Mouse (Mus musculus) liver, embryonic 11.5 days (tissue): ENCODE results near the gene Cenpn. TPM values are rescaled to one million over a fixed set of nuclear protein-coding genes. Genes with fewer than 3 reads are reported as not detected.

ENCODE experiments used
- ATAC-seq: fragments of 200-750 bp; cut with Nextera tagmentation; replicated peaks from 2 replicates; pipeline ENCODE4 v1.8.0; 2017; ENCODE audit warnings: moderate number of reproducible peaks, mild to moderate bottlenecking, moderate TSS enrichment, moderate library complexity; ENCODE audit not compliant: low FRiP score
- DNase-seq: peaks from one replicate; pipeline ENCODE4 v3.0.0-alpha.2; 2017; ENCODE audit warnings: low spot score
- H3K27ac ChIP-seq: fragments of 300-500 bp; sonication (generic); 2 replicates; pipeline ENCODE4 v1.5.1; 2014; ENCODE audit warnings: mild to moderate bottlenecking, low read depth, low read length, control low read depth
- H3K27me3 ChIP-seq: fragments of 300-500 bp; sonication (generic); replicated peaks from 2 replicates; pipeline ENCODE4 v1.6.1; 2014; ENCODE audit warnings: low read length, mixed read lengths; ENCODE audit not compliant: control insufficient read depth, insufficient read depth
- H3K36me3 ChIP-seq: fragments of 300-500 bp; sonication (generic); 2 replicates; pipeline ENCODE4 v1.6.1; 2014; ENCODE audit warnings: mild to moderate bottlenecking, low read length, moderate library complexity, mixed read lengths; ENCODE audit not compliant: control insufficient read depth, insufficient read depth
- H3K4me1 ChIP-seq: fragments of 300-500 bp; sonication (generic); replicated peaks from 2 replicates; pipeline ENCODE4 v1.6.1; 2014; ENCODE audit warnings: low read length, mixed read lengths; ENCODE audit not compliant: control insufficient read depth, insufficient read depth
- H3K4me2 ChIP-seq: fragments of 300-500 bp; sonication (generic); 2 replicates; pipeline ENCODE4 v1.6.1; 2014; ENCODE audit warnings: mild to moderate bottlenecking, control low read depth, moderate library complexity
- H3K4me3 ChIP-seq: fragments of 300-500 bp; sonication (generic); 2 replicates; pipeline ENCODE4 v1.5.1; 2014; ENCODE audit warnings: low read depth, low read length, control low read depth
- H3K9ac ChIP-seq: fragments of 300-500 bp; sonication (generic); 2 replicates; pipeline ENCODE4 v1.6.1; 2014; ENCODE audit warnings: low read depth, low read length, control low read depth
- H3K9me3 ChIP-seq: fragments of 300-500 bp; sonication (generic); 2 replicates; pipeline ENCODE4 v1.6.1; 2016; ENCODE audit warnings: low read length, inconsistent platforms, mixed read lengths; ENCODE audit not compliant: control insufficient read depth
- WGBS: fragments of 180-500 bp; shearing (Covaris S2); extraction: QIAGEN DNeasy Blood & Tissue Kit; methylation state at CpG from one replicate; pipeline ENCODE4 v1.1.7; 2014; 5-methylcytosine and 5-hydroxymethylcytosine counted together
- polyA plus RNA-seq: library from polyadenylated mRNA; unstranded; fragments of >200 nt; fragmentation: Nextera tagmentation; extraction: Ambion mirVana; gene quantifications from 2 replicates; pipeline ENCODE4 v1.2.1, GENCODE M21; 2014

Cenpn gene
- polyA plus RNA-seq, 1 experiment from 2014 or later: 53.9 TPM

GRCm38 (mm10) chr8:116923526-116923925 is 2.0 kb downstream of the Cenpn start:
- Histone ChIP-seq H3K4me3 (no peak overlapping the region), H3K4me2 (peak overlapping the region; percentile 9; the same call in 1 of the 2 replicates), H3K4me1 (peaks cover 5% of the 10 kb centered on the region), H3K9ac (no peak overlapping the region), H3K27me3 (no peaks in the 10 kb centered on the region), H3K9me3 (no peaks in the 10 kb centered on the region), H3K27ac (0 out of 2 replicates have a peak overlapping the region, but pooled peaks have one; percentile 27), H3K36me3 (peaks cover 12% of the 10 kb centered on the region; the same call in 1 of the 2 replicates)
- DNase-seq: no peak
- no peak for ATAC-seq
- WGBS: 54% methylated on average over 8 of the region's 8 CpGs

DNA sequence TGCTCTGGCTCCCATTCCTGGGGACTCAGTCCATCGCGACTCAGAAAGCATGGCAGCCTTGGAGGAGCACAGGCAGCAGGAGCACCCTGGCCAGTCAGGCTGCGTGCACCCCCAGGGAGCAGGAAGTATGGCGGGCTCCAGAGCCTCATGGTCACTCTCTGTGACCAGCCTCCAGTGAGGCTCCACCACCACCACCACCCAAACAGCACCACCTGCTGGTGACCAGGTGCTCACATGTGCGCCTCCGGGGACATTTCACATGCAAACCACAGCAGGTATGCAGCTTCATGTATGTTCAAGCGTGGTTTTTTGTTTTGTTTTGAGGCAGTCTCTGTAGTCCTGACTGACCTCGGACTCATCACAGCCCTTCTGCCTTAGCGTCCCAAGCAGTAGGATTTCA is 6.3 kb downstream of the Cenpn start:
- Histone ChIP-seq H3K9me3 (no peaks in the 10 kb centered on the region), H3K27ac (no peak overlapping the region), H3K9ac (no peak overlapping the region), H3K27me3 (no peaks in the 10 kb centered on the region), H3K4me3 (no peak overlapping the region), H3K36me3 (peaks cover 31% of the 10 kb centered on the region; the same call in 1 of the 2 replicates), H3K4me2 (no peak overlapping the region), H3K4me1 (peaks cover 5% of the 10 kb centered on the region)
- DNase-seq: no peak
- WGBS: 84% methylated on average over 9 of the region's 9 CpGs
- 0 out of 2 replicates have a peak, but pooled peaks have one; percentile 32 for ATAC-seq

DNA sequence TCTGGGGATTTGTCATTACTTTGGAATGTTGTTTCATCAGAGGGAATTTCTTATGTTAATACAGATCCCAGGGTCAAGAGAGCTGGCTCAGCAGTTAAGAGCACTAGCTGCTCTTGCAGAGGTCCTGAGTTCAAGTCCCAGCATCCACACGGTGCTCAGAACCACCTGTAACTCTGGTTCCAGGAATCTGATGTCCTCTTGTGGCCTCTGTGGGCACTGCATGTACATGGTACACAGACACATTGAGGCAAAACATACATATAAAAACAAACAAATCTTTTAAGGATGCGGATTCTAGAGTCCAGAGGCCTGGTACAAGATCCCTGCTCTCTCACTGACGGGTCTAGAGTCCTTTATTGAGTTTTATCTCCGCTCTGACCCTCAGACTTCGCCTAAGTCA is 7.1 kb downstream of the Cenpn start:
- H3K27me3 ChIP-seq: no peaks in the 10 kb centered on the region
- H3K4me2 ChIP-seq: no peak overlapping the region
- H3K9me3 ChIP-seq: no peaks in the 10 kb centered on the region
- peaks cover 31% of the 10 kb centered on the region; the same call in 1 of the 2 replicates for H3K36me3 ChIP-seq
- WGBS: 90% methylated on average over 5 of the region's 5 CpGs
- no peak overlapping the region for H3K9ac ChIP-seq
- H3K4me1 ChIP-seq: peaks cover 1% of the 10 kb centered on the region
- no peak overlapping the region for H3K27ac ChIP-seq
- ATAC-seq: no peak
- H3K4me3 ChIP-seq: no peak overlapping the region
- DNase-seq: no peak

DNA sequence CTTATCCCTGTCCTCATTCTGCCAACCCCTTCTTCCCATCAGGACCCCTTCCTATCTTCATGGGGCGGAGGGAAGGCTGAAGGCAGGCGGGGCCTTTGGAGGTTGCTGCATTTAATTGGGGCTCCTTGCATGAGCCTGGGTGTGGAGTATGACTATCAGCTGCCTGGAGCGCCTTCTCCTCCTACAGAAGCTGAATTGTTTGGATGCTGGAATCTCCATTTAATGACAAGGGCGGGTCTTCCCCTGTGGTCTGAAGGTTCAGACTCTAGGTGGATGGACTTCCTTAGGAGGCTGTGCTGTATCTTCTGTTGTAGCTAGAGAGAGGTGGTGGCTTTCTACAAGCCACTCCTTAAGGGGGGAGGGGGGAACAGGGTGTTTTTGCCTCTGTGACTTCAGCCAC is 13.4 kb downstream of the Cenpn start:
- ATAC-seq (no peak), DNase-seq (no peak)
- Histone ChIP-seq H3K36me3 (peaks cover 39% of the 10 kb centered on the region), H3K9ac (no peak overlapping the region), H3K9me3 (no peaks in the 10 kb centered on the region), H3K27me3 (no peaks in the 10 kb centered on the region), H3K4me3 (no peak overlapping the region), H3K4me1 (no peaks in the 10 kb centered on the region), H3K27ac (no peak overlapping the region), H3K4me2 (no peak overlapping the region)
- 89% methylated on average over 4 of the region's 4 CpGs for WGBS

DNA sequence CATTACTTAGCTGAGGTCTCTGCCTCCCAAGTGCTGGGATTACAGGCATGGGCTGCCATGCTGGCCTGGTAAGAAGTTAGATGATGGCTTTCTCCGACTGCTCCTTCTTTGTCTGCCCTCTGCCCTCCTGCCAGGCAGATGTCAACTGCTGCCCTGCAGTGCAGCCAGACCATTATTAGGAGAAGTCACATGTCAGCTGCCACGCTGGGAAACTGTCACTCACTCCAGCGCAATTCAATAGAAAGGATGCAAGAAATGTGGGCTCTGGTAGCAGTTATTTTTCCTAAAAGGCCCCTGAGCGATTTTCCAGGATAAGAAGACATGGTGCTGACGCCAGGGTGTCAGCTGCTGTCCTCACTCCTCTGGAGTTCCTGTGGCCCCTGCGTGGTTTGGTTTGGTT is 14.0 kb downstream of the Cenpn start:
- DNase-seq: no peak
- no peak overlapping the region for H3K4me3 ChIP-seq
- no peaks in the 10 kb centered on the region for H3K9me3 ChIP-seq
- no peak overlapping the region for H3K27ac ChIP-seq
- no peak overlapping the region for H3K4me2 ChIP-seq
- no peaks in the 10 kb centered on the region for H3K27me3 ChIP-seq
- no peak overlapping the region for H3K9ac ChIP-seq
- H3K4me1 ChIP-seq: no peaks in the 10 kb centered on the region
- ATAC-seq: no peak
- peaks cover 39% of the 10 kb centered on the region for H3K36me3 ChIP-seq
- 80% methylated on average over 6 of the region's 6 CpGs for WGBS

DNA sequence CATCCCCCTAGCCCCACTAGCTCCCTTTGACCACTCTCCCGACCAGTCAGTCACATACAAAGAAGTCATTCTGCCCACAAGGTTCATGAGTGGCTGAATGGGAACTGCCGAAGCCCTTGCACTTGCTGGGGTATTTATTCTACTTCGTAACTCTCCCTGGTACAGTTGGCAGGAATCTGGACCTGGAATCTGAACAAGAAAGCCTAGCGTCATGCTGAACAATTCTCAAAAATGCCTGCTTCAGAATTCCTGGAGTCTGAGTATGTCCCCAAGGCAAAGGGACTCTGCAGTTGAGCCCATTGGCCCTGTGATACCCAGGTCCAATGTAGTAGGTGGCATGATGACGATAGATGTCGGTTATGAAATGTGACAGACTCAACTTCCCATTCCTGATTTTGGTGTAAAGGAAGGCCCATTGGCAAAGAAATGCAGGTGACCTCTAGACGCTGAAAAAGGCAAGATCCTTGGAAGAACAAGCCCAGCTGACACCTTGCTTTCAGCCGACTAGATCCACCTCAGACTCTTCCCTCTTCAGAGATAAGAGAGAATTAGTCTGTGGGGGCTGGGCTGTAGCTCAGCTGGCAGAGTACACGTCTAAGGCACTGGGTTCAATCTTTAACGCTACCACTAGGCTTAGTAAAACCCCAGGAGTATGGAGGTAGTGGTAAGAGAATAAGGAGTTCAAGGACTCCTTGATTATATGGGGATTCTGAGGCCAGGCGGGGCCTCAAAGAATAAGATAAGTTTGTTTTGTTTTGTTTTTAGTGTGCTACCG is 20.9 kb downstream of the Cenpn start:
- peak overlapping the region; percentile 95 for H3K4me2 ChIP-seq
- peak overlapping the region; percentile 5 for H3K27ac ChIP-seq

DNA sequence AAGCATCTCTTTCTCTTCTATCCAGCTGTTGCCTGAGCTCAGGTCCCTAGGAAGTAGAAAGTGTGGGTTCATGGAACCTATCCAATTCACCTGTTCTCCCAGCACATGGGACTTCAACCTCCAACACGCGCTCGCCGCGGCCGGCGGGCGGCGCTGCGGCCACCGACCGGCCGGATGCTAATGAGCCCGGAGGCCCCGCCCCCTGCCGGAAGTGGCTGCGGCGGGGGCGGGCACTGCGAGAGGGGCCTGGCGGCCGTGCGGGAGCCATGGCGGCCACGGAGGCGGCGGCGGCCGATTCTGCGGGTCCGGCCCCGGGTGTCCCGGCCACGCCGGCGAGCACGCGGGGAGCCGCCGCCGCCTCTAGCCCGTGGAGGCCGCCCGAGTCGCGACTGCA is 21.6 kb downstream of the Cenpn start, which contains the start of gene Atmin:
Gene Atmin, plus strand, starts transcription at position 233 of the 394 bp plus-strand sequence.
- Histone ChIP-seq H3K27ac (peak within 1 kb of the TSS; percentile 53), H3K27me3 (no peaks in the 10 kb centered on the region), H3K9ac (peak within 1 kb of the TSS; percentile 89), H3K9me3 (no peaks in the 10 kb centered on the region), H3K36me3 (peaks cover under 1% of the 10 kb centered on the region; the same call in 1 of the 2 replicates), H3K4me1 (peaks cover 45% of the 10 kb centered on the region), H3K4me3 (peak within 1 kb of the TSS; percentile 99), H3K4me2 (peak within 1 kb of the TSS; percentile 95)
- under 1% methylated on average over 46 of the region's 46 CpGs for WGBS
- DNase-seq (peak; percentile 87), ATAC-seq (peak; percentile 79)

More for the DNA sequence above, 20.9 kb downstream of the Cenpn start:
- peaks cover 39% of the 10 kb centered on the region for H3K4me1 ChIP-seq
- peaks cover 7% of the 10 kb centered on the region; the same call in 1 of the 2 replicates for H3K36me3 ChIP-seq
- peak; percentile 52 for ATAC-seq
- no peak overlapping the region; the same call in 1 of the 2 replicates for H3K9ac ChIP-seq
- no peak for DNase-seq
- no peak overlapping the region for H3K4me3 ChIP-seq
- no peaks in the 10 kb centered on the region for H3K27me3 ChIP-seq
- 59% methylated on average over 12 of the region's 12 CpGs for WGBS
- no peaks in the 10 kb centered on the region for H3K9me3 ChIP-seq

- Histone ChIP-seq H3K9ac (peak overlapping the region; percentile 89), H3K4me2 (peak overlapping the region; percentile 95), H3K27me3 (no peaks in the 10 kb centered on the region), H3K27ac (peak overlapping the region; percentile 53), H3K9me3 (no peaks in the 10 kb centered on the region), H3K4me1 (peaks cover 45% of the 10 kb centered on the region), H3K36me3 (no peaks in the 10 kb centered on the region; the same call in 1 of the 2 replicates), H3K4me3 (peak overlapping the region; percentile 99)
- ATAC-seq: peak; percentile 40
- peak; percentile 55 for DNase-seq
- under 1% methylated on average over 60 of the region's 62 CpGs for WGBS
Measured at GRCm38 (mm10) chr8:116943555-116944384, 22.2 kb downstream of the Cenpn start.
